Mouse (Mus musculus): ENCODE data around the gene Cdk5r1.
"Not testable (repeated sequence)": the region's sequence is repeated elsewhere in the genome, so short reads cannot be mapped to it uniquely, and the experiment has no call there.

The Cdk5r1 gene

DNA sequence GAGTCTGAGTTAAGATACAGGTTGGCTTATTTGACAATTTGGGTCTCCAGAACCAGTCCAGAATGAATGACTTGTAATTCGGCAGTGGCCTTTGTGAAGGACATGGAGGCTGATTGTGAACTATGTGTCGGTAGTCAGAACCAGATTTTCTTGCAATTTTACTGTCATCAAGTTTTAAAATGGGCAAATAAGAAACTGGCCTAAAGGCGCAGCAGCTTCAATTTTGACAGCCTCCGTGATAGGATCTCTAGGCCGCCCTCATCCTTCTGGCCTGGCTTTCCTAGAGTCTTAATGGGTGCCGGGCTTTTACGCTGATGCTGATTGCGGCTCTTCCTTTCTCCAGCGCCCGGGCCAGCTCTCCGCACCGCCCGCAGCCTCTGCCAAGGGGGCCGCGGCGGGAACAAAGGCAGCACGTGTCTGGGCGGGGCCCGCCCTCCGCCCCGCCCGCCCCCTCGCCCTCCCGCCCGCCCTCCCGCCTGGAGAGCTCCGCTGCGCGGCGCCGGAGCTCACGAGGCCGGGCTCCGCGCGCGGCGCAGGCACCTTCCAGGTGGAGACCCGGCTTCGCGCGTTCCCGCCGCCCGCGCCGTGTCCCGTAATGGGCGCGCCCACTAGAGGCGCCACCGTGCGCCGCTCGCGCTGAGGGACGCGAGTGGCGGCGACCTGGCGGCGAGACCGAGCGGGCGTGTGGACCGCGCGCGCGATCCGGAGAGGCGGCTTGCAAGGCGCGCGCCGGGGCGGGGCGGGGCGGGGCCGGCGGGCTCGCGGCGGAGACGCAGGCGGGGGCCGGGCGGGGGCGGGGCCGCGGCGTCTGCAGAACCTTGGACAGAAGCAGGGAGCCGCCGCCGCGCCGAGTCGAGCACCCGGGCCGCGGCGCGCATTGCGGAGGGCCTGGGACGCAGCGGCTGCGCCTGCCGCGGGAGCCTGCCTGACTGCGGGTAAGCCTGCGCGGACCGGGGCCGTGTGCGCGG lies at the start of gene Cdk5r1:
Cdk5r1 (plus strand) TSS at position 802 of the 968 bp plus-strand sequence.
- DNase-seq (ENCODE audit: low read depth, low spot score), result peak; percentile 81

DNA sequence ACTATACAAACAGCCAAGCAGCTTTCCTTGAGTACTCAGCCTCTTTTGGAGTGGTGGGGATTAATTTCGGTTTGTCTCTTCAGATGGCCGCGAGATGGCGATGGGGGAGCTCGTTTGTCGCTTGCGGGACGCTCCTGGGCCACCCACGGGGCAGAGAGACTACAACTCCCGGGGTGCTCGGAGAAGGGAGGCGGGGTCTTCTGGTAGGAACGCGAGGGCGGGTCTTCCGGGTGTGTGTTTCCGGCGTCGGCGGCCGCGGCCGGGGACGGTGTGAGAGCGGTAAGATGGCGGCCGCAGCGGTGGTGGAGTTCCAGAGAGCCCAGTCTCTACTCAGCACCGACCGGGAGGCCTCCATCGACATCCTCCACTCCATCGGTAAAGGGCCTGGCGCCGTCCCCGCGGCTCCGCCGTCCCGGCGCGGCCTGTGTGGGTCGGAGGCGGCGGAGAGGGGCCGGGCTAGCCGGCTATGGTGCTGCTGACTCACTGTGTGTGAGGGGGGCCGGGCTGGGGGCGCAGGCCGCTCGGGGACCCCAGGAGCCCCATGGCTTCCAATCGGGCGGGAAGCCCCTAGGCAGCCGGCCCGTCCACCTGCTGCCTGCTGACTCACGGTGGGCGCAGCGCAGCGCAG lies 48.3 kb upstream of the Cdk5r1 start, which contains the start of gene Psmd11:
Psmd11 (plus strand) TSS at position 235 of the 628 bp plus-strand sequence.
- peak; percentile 97 for DNase-seq (ENCODE audit: low read depth, low spot score)

DNA sequence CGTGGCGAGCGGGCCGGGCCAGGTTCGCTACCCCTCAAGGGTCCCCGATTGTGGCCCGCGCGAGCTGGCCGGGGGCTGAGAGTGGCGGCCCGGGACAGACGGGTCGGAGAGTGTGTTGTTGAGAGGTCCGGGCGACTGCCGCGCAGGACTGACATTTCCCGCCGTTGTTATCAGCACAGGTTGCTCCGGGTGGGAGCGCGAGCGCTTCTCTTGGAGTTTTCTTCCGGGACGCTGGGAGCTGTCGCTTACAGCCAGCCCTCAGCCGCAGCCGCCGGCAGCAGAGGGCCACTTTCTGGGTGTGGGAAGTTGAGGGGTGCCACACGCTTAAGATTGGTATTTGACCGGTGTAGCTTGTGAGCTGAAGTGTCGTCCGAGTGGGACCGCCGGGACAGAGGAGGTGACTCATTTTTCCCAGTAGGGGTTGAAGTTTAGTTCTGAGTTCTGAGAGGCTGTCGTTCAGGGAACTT lies 47.8 kb upstream of the Cdk5r1 start:
- DNase-seq (ENCODE audit: low read depth, low spot score), result peak; percentile 38

DNA sequence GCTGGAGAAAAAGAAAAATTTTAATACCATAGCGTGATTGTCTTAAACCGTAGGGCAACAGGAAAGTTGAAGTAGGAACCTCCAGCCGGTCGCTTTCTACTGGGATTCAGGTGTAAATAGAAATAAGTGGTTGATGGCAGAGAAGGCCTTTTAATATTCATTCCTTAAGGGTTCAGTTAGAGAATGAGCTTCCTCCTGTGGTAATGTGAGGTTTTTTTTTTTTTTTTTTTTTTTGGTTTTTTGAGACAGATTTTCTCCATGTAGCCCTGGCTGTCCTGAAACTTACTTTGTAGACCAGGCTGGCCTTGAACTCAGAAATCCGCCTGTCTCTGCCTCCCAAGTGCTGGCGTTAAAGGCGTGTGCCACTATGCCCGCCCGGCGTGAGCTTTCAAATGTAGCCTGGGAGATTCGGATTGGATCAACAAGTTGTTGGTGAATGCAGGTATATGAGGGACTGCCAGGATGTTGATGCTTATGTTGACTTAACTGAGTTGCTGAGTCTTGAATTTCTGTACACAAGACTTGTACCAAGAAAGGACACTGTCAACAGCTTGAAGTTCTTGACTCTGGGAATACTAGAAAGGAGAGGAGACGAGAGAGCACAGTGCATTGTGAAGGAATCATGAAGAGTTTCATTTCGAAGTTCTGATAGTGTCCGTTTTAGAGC lies 47.2 kb upstream of the Cdk5r1 start:
- DNase-seq (ENCODE audit: low read depth, low spot score), result no peak

DNA sequence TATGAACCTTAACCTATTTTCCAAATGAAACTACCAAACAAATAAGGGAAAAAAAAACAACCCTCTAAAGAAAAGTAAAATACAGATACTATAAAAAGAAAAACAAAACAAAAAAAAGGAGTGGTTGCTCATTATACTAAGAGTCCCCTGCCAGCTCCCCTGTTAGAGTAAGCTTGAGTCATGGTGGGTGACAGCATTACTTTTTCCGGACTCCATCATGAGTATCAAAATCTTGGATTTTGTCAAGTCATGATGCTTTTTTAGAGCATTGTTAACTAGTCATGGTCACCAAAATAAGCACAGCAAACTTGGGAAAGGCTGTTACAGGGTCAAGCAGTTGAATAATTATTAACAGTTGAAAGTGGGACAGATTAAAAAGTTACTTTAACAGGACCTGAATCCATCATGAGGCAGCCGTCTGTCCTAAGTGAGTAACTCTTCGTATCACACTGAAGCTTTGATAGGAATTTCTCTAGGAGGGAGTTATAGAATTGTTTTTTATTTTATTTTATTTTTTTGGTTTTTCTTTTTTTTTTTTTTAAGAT lies 46.4 kb upstream of the Cdk5r1 start:
- DNase-seq (ENCODE audit: low read depth, low spot score), result no peak

DNA sequence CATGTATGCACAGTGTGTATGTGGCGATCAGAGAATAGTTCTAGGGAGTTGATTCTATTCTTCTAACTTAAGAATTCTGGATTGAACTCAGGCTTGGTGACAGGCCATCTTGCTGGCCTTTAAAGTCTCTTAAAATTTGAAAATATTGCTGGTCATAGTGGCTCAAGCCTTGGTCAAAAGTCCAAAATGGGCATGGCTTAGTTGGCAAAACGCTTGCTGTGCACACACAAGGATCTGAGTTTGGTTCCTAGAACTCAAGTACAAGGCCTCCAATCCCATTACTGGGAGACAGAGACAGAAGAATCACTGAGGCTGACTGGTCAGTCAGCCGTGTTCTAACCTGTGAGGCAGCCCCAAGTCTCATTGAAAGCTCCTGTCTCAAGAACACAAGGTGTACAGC lies 29.9 kb upstream of the Cdk5r1 start:
- no peak for DNase-seq (ENCODE audit: low read depth, low spot score)

DNA sequence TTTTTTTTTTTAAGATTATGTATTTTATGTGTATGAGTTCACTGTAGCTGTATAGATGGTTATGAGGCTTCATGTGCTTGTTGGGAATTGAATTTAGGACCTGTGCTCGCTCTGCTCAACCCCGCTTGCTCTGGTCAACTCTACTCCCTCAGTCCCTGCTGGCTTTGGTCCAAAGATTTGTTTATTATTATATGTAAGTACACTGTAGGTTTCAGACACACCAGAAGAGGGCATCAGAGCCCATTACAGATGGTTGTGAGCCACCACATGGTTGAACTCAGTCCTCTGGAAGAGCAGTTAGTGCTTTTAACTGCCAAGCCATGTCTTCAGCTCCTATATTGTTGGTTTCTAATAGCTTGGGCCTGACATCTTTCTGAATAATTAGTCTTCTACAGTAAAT lies 27.0 kb upstream of the Cdk5r1 start:
- DNase-seq (ENCODE audit: low read depth, low spot score), result no peak

DNA sequence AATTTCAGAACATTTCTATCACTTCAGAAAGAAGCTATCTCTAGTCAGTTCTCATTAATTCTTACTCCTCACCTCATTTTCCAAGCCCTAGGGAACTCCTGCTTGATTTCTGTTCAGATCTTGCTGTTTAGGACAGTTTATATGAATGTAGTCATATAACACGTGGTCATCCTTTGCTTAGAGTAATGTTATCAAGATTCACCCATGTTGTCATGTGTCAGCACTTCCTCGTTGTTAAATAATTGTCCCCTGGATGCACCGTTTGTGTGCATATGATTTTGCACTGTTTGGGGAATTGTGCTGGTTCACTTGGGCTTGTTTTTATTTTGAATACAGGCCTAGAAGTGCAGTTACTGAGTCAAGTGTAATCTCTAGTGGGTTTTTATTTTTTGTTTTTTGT lies 24.6 kb upstream of the Cdk5r1 start:
- DNase-seq (ENCODE audit: low read depth, low spot score), result no peak

DNA sequence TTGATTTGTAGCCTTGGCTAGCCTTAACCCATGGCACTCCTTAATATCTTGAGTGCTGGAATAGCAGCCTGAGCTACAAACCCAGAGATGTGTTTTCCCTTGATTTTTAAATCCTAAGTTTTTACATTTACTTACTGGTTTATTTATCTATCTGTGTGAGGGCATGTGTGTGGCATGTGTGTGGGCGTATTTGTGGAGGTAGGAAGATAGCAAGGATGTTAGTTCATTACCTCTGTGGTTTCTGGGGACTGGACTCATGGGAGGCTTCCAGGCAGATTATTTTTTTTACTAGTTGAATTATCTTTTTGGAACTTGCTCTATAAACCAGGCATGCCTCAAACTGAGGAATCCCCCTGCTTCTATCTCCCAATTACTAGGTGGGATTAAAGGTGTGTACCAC lies 23.6 kb upstream of the Cdk5r1 start:
- DNase-seq (ENCODE audit: low read depth, low spot score), result no peak

DNA sequence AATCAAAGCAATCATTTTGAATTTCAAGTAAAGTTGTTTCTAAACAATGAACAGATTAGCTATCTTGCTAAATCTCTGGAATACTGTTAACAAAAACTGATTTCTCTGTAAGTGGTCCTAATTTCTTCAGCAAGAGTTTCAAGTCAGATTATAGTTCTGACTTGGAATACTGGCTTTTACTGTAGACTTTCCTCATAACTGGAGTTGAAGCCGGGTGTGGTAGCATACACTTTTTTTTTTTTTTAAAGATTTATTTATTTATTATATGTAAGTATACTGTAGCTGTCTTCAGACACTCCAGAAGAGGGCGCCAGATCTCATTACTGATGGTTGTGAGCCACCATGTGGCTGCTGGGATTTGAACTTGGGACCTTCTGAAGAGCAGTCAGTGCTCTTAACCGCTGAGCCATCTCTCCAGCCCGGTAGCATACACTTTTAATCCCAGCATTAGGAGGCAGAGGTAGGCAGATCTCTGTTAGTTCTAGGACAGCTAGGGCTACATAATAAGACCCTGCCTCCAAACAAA lies 13.2 kb upstream of the Cdk5r1 start:
- not testable (repeated sequence) for DNase-seq (ENCODE audit: low read depth, low spot score)

DNA sequence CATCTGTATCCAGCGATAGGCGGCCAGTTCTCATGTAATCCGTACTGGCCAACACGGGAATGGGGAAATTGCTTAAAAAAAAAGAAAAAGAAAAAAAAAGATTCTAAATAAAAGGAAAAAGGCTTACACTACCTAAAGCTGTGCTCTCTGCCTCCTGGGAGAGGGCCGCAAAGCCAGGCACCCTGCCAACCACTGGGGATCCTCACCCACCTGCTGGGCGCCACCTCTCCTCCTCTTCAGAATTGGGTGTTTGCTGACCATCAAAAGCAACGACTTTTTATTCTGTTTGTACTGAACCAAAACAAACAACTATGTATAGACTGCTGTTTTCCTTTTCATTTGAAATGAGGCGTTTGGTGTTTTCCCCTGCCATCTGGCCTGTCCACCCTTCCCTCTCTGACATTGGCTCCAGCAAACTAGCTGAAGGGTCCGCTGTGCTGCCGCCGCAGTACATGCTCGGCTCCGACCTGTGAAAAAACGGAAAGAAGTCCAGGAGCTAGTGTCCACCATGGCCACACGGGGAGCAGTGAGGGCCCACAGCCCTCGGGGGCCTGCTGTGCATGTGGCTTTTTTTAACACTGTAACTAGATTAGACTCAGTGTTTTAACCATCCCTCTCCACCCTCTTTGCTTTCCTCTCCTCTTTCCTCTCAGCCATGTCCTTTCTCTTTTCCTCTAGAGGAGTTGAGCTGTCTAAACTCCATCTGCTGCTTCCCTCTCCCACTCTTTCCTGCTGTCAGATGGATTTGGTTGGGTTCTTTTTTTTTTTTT lies 4.8 kb upstream of the Cdk5r1 start:
- no peak for DNase-seq (ENCODE audit: low read depth, low spot score)

DNA sequence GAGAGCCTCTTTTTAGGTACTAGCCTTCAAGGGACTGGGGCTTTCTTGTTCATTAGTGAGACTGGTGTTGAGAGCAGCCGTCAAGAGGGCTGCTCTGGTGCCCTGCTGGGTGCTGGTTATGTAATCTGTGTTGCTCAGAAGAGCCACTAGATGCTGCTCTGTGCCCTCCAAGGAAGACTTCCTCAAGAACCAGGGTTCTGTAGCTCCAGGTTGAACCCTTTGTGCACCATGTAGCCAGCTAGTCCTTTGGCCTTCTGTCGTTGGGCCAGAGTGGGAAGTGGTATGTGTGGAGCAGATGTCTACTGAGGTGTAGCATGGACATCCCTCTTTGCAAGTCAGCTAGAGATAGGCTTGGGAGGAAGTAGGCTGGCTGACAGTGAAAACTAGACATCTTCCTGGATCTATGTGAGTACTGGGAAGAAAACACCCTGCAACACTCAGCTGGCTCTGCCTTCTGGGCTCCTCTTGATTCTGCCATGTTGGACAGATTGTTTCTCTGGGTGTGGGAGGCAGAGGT lies 2.6 kb upstream of the Cdk5r1 start:
- peak; percentile 37 for DNase-seq (ENCODE audit: low read depth, low spot score)

DNA sequence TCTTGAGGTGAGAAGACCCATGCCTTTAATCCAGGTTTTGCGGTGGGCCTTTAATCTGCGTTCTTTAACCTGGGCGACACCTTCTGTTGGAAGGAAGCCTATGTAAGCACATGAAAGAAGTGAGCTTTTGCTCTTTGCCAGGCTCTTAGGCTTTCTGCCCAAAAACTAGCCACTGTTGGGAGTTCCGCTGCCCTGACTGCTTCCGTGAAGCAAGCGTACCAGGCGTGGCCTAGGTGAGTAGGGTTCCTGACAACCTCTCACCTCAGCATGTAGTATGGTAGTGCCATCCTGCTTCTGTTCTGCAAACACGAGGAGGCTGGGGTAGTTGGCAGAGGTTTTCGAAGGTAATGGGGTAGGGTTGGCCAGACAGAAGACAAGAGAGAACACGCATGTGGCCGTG lies 2.0 kb upstream of the Cdk5r1 start:
- DNase-seq (ENCODE audit: low read depth, low spot score), result no peak

DNA sequence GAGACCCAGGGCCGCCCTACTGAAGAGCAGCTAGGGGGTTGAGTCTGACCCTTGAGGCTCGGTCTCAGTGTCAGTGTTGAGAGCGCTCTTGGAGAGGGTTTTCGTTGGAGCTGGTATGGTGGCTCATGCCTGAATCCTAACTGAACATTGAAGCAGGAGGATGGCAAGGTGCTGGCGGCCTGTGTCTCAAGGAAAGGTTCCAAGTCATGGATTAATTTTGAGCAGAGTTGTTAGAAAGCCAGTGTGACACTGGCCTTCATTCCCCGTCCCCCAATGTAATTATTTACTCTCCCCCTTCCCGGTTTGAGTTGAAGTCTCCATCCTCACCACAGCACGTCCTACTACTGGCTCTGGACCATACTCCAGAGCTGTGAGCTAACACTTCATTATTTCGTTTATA lies 1.3 kb upstream of the Cdk5r1 start:
- no peak for DNase-seq (ENCODE audit: low read depth, low spot score)

DNA sequence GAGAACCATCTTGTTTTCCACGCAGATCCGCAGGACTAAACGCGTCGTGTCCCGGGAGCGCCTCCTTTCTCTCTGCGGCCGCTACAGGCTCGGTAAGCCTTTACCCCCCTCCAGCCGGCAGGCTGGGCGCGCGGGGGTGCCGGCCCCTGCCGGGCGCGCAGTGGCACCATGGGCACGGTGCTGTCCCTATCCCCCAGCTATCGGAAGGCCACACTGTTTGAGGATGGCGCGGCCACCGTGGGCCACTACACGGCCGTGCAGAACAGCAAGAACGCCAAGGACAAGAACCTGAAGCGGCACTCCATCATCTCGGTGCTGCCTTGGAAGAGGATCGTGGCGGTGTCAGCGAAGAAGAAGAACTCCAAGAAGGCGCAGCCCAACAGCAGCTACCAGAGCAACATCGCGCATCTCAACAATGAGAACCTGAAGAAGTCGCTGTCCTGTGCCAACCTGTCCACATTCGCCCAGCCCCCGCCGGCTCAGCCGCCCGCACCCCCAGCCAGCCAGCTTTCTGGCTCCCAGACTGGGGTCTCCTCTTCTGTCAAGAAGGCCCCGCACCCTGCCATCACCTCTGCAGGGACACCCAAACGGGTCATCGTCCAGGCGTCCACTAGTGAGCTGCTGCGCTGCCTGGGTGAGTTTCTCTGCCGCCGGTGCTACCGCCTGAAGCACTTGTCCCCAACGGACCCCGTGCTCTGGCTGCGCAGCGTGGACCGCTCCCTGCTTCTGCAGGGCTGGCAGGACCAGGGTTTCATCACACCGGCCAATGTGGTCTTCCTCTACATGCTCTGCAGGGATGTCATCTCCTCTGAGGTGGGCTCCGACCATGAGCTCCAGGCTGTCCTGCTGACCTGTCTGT lies 747 bp downstream of the Cdk5r1 start:
- no peak for DNase-seq (ENCODE audit: low read depth, low spot score)

DNA sequence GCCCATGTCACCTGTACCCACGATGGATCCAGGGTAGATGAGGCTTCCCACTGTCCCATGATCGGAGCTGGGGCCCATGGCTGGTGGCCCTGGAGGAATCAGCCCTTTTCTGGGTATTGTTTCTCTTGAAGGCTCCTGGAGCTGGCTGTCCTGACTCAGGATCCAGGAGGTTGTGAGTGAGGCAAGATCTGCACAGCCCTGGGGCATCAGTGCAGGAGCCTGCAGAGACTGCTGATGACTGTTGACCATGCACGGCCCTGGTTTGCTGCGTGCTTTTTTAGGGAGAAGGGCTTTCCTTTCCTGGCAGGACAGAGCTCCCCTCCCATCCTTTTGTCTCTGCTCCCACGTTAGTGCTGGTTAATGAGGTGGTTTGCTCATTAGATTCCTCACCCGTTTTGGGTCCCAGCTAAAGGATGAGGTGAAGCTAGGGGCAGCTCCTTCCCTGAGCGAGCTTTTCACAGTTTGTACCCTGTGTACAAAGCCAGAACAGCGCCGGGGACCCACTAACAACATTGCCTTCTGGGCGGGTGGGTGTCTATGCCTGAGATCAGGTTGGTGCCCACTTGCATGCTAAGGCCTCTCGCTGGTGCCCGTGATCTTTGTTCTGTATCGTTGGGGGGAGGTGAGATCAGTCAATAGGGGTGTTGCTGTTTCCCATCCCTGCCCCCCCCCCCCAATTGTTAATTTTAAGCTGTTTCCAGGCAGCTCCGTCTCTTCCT lies 2.0 kb downstream of the Cdk5r1 start:
- no peak for DNase-seq (ENCODE audit: low read depth, low spot score)

DNA sequence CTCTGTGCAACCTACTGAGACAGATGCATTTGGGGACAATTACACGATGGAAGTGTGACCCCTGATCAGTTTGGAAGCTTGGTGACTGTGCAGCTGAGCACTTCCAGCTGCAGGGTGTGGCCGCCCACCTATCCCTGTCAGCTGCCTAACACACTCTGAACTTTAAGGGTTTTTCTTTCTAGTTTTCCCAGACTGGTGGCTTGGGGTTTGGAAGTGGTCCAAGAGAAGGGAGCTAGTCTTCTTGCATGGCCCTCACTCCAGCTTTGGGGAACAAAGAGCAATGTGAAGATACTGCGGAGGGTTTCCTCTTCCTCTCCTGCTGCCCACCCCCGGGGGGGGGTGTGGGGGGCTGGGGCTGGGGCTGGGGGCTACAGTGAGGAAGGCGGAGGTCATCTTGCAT lies 2.6 kb downstream of the Cdk5r1 start:
- DNase-seq (ENCODE audit: low read depth, low spot score), result no peak

DNA sequence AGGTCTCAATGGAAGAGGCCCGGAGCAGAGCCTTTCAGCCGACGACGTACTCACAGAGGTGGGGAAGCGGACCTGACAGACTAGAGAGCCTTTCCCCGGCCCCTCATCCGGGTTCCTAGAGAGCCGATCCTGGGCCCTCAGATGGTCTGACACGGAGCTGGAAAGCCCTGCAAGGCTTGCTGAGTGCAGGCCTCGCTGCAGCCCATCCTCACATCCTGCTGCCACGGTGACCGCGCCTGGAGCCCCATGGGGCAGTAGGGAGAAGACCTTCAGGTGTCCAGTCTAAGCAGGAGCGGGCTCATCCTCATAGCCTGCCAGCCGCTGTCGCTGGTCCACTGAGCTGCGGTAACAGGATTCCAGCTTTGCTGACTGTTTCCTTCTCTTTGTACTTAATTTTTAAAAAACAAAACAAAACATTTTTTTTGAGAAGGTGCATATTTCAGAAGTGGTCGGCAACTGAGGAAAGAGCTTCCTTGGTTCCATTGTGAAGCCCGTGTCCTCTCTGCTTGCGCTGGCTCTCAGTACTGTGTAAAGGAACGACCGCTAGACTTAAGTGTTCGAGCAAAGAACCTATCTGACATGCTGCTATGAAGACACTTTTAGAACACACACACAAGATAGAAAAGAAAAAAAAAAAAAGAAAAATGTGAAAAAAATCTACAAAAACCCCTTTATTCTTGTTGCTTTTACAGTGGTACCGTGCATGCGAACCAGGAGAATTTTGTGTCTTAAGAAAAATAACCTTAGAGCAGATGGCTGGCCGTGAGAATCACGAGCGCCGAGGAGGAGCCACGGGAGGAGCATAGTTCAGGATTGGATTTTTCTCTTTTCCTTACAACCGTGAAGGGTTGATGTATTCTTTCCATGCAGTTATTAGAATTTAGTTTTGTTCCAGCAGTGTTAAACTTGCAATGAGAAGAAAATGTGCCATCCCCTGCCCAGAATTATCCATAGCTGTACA lies 3.4 kb downstream of the Cdk5r1 start:
- no peak for DNase-seq (ENCODE audit: low read depth, low spot score)
